Mouse (Mus musculus): ENCODE results near the gene Ehbp1l1. TPM values are rescaled to one million over a fixed set of nuclear protein-coding genes. Genes with fewer than 3 reads are reported as not detected.

The Ehbp1l1 gene
- polyA plus RNA-seq, 1 experiment: 105 TPM

- Histone ChIP-seq H3K4me3 (ENCODE audit: control insufficient read depth, low read depth, low read length) (no peak overlapping the region), H3K4me1 (ENCODE audit: control insufficient read depth, insufficient read depth, low read length) (peaks cover 16% of the 10 kb centered on the region), H3K27me3 (ENCODE audit: control insufficient read depth, insufficient read depth, low read length) (no peaks in the 10 kb centered on the region), H3K36me3 (ENCODE audit: control insufficient read depth, insufficient read depth, low read length) (peaks cover 2% of the 10 kb centered on the region), H3K27ac (ENCODE audit: control insufficient read depth, insufficient read depth, low read depth, low read length) (no peak overlapping the region)
- TF ChIP-seq POLR2A (IDR thresholded peaks at IDR 0.05; ENCODE audit: control insufficient read depth, low read depth, low read length): no peak
- TF ChIP-seq CTCF (IDR thresholded peaks at IDR 0.05; ENCODE audit: control insufficient read depth, insufficient read depth, insufficient replicate concordance, low read depth, low read length): no peak
These were observed 31.0 kb upstream of the Ehbp1l1 start for GRCm38 (mm10) chr19:5756991-5757636.

- Histone ChIP-seq H3K36me3 (ENCODE audit: control insufficient read depth, insufficient read depth, low read length) (peaks cover 2% of the 10 kb centered on the region), H3K27ac (ENCODE audit: control insufficient read depth, insufficient read depth, low read depth, low read length) (no peak overlapping the region), H3K4me3 (ENCODE audit: control insufficient read depth, low read depth, low read length) (no peak overlapping the region), H3K27me3 (ENCODE audit: control insufficient read depth, insufficient read depth, low read length) (no peaks in the 10 kb centered on the region), H3K4me1 (ENCODE audit: control insufficient read depth, insufficient read depth, low read length) (peaks cover 18% of the 10 kb centered on the region)
- TF ChIP-seq POLR2A (IDR thresholded peaks at IDR 0.05; ENCODE audit: control insufficient read depth, low read depth, low read length) (no peak), CTCF (IDR thresholded peaks at IDR 0.05; ENCODE audit: control insufficient read depth, insufficient read depth, insufficient replicate concordance, low read depth, low read length) (no peak)
These were observed 30.3 kb upstream of the Ehbp1l1 start for GRCm38 (mm10) chr19:5756321-5756985.

DNA sequence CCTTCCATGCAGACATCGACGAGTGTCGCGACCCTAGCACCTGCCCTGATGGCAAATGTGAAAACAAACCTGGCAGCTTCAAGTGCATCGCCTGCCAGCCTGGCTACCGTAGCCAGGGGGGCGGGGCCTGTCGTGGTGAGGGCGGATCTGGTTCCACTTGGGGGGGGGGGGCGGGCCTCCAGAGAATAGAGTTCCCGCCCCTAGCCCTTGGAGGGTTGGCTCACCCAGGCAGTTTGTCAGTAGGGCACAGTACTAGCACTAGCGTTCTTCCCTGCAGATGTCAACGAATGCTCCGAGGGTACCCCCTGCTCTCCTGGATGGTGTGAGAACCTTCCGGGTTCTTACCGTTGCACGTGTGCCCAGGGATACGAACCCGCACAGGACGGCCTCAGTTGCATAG lies 25.6 kb upstream of the Ehbp1l1 start:
- Histone ChIP-seq H3K4me3 (ENCODE audit: control insufficient read depth, low read depth, low read length) (no peak overlapping the region), H3K36me3 (ENCODE audit: control insufficient read depth, insufficient read depth, low read length) (no peaks in the 10 kb centered on the region), H3K27me3 (ENCODE audit: control insufficient read depth, insufficient read depth, low read length) (no peaks in the 10 kb centered on the region), H3K27ac (ENCODE audit: control insufficient read depth, insufficient read depth, low read depth, low read length) (no peak overlapping the region), H3K4me1 (ENCODE audit: control insufficient read depth, insufficient read depth, low read length) (peaks cover 13% of the 10 kb centered on the region)
- TF ChIP-seq CTCF (IDR thresholded peaks at IDR 0.05; ENCODE audit: control insufficient read depth, insufficient read depth, insufficient replicate concordance, low read depth, low read length) (no peak), POLR2A (IDR thresholded peaks at IDR 0.05; ENCODE audit: control insufficient read depth, low read depth, low read length) (no peak)

DNA sequence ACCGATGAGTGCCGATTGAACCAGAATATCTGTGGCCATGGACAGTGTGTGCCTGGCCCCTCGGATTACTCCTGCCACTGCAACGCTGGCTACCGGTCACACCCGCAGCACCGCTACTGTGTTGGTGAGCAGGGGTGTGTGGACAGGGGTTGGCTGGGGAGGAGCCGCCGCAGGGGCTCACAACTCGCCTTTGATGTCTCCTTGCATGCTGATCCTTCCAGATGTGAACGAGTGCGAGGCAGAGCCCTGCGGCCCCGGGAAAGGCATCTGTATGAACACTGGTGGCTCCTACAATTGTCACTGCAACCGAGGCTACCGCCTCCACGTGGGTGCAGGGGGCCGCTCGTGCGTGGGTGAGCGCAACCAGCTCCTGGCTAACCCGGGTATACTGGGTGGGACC lies 24.8 kb upstream of the Ehbp1l1 start:
- H3K4me3 ChIP-seq (ENCODE audit: control insufficient read depth, low read depth, low read length): no peak overlapping the region

DNA sequence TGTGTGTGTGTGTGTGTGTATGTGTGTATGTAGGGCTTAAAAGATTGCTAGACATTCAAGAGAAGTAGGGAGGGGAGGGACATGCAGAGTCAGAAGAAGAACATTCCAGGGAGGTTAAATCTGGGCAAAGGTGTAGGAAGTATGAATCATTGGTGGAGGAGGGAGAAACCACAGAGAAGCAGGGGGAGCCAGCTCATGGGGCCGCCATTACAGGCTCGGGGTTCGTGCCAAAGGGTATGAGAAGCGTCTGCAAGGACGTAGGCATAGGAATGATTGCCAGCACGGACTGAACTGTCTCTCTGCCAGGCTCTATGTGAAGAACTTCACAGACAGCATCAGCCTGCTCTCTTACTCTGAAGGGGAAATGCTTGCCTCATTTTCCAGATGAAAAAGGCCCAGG lies 23.4 kb upstream of the Ehbp1l1 start:
- no peak for TF ChIP-seq CTCF (IDR thresholded peaks at IDR 0.05; ENCODE audit: control insufficient read depth, insufficient read depth, insufficient replicate concordance, low read depth, low read length)
- no peak for TF ChIP-seq POLR2A (IDR thresholded peaks at IDR 0.05; ENCODE audit: control insufficient read depth, low read depth, low read length)
- H3K27ac ChIP-seq (ENCODE audit: control insufficient read depth, insufficient read depth, low read depth, low read length): no peak overlapping the region
- H3K27me3 ChIP-seq (ENCODE audit: control insufficient read depth, insufficient read depth, low read length): no peaks in the 10 kb centered on the region
- H3K4me1 ChIP-seq (ENCODE audit: control insufficient read depth, insufficient read depth, low read length): peaks cover 17% of the 10 kb centered on the region
- no peak overlapping the region for H3K4me3 ChIP-seq (ENCODE audit: control insufficient read depth, low read depth, low read length)
- no peaks in the 10 kb centered on the region for H3K36me3 ChIP-seq (ENCODE audit: control insufficient read depth, insufficient read depth, low read length)

More for the DNA sequence above, 24.8 kb upstream of the Ehbp1l1 start:
- Histone ChIP-seq H3K27me3 (ENCODE audit: control insufficient read depth, insufficient read depth, low read length) (no peaks in the 10 kb centered on the region), H3K4me1 (ENCODE audit: control insufficient read depth, insufficient read depth, low read length) (peaks cover 11% of the 10 kb centered on the region), H3K27ac (ENCODE audit: control insufficient read depth, insufficient read depth, low read depth, low read length) (no peak overlapping the region), H3K36me3 (ENCODE audit: control insufficient read depth, insufficient read depth, low read length) (no peaks in the 10 kb centered on the region)
- TF ChIP-seq CTCF (IDR thresholded peaks at IDR 0.05; ENCODE audit: control insufficient read depth, insufficient read depth, insufficient replicate concordance, low read depth, low read length): no peak
- TF ChIP-seq POLR2A (IDR thresholded peaks at IDR 0.05; ENCODE audit: control insufficient read depth, low read depth, low read length): no peak

DNA sequence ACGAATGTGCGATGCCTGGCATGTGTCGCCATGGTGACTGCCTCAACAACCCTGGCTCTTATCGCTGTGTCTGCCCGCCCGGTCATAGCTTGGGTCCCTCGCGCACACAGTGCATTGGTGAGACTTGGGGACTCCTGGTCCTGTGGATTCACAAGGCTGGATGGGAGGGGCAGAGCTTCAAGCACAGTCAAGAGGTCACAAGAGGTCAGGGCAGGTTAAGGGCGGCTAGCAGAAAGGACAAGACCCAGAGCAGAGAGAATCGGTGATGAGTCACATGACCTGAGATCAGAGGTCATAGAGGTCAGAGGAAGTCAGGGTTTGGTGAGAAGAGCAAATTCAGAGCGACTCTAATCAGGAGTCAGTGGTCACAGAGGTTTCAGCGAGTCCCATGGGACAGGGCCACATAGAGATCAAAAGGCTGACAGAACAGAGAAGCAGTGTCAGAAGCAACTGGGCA lies 20.8 kb upstream of the Ehbp1l1 start:
- peaks cover 25% of the 10 kb centered on the region for H3K4me1 ChIP-seq (ENCODE audit: control insufficient read depth, insufficient read depth, low read length)
- TF ChIP-seq POLR2A (IDR thresholded peaks at IDR 0.05; ENCODE audit: control insufficient read depth, low read depth, low read length): no peak
- TF ChIP-seq CTCF (IDR thresholded peaks at IDR 0.05; ENCODE audit: control insufficient read depth, insufficient read depth, insufficient replicate concordance, low read depth, low read length): no peak
- H3K4me3 ChIP-seq (ENCODE audit: control insufficient read depth, low read depth, low read length): no peak overlapping the region
- H3K36me3 ChIP-seq (ENCODE audit: control insufficient read depth, insufficient read depth, low read length): no peaks in the 10 kb centered on the region
- H3K27me3 ChIP-seq (ENCODE audit: control insufficient read depth, insufficient read depth, low read length): no peaks in the 10 kb centered on the region
- no peak overlapping the region for H3K27ac ChIP-seq (ENCODE audit: control insufficient read depth, insufficient read depth, low read depth, low read length)

- Histone ChIP-seq H3K4me1 (ENCODE audit: control insufficient read depth, insufficient read depth, low read length) (peaks cover 27% of the 10 kb centered on the region), H3K27ac (ENCODE audit: control insufficient read depth, insufficient read depth, low read depth, low read length) (no peak overlapping the region)
- TF ChIP-seq CTCF (IDR thresholded peaks at IDR 0.05; ENCODE audit: control insufficient read depth, insufficient read depth, insufficient replicate concordance, low read depth, low read length): no peak
- no peak for TF ChIP-seq POLR2A (IDR thresholded peaks at IDR 0.05; ENCODE audit: control insufficient read depth, low read depth, low read length)
These were observed 19.9 kb upstream of the Ehbp1l1 start for GRCm38 (mm10) chr19:5745756-5746710.

More at GRCm38 (mm10) chr19:5745756-5746710, 19.9 kb upstream of the Ehbp1l1 start:
- no peak overlapping the region; the same call in 1 of the 2 replicates for H3K4me3 ChIP-seq (ENCODE audit: control insufficient read depth, low read depth, low read length)
- H3K27me3 ChIP-seq (ENCODE audit: control insufficient read depth, insufficient read depth, low read length): no peaks in the 10 kb centered on the region
- no peaks in the 10 kb centered on the region for H3K36me3 ChIP-seq (ENCODE audit: control insufficient read depth, insufficient read depth, low read length)
